Mouse (Mus musculus) hindbrain, embryonic 14.5 days (tissue): ENCODE measurements around the gene Myl12a. TPM values are rescaled to one million over a fixed set of nuclear protein-coding genes. Genes with fewer than 3 reads are reported as not detected.

Source experiments
- ATAC-seq: fragments of 200-750 bp; cut with Nextera tagmentation; 2 replicates; pipeline ENCODE4 v1.8.0; 2017; ENCODE audit warnings: moderate number of reproducible peaks, mild to moderate bottlenecking, moderate TSS enrichment, moderate library complexity; ENCODE audit not compliant: low FRiP score
- DNase-seq: peaks from one replicate; pipeline ENCODE4 v3.0.0-alpha.2; 2015; ENCODE audit warnings: low spot score
- H3K27ac ChIP-seq: fragments of 300-500 bp; sonication (generic); 2 replicates; pipeline ENCODE4 v1.5.1; 2014; ENCODE audit warnings: mild to moderate bottlenecking, moderate library complexity
- H3K27me3 ChIP-seq: fragments of 300-500 bp; sonication (generic); 2 replicates; pipeline ENCODE4 v1.6.1; 2014; ENCODE audit warnings: mild to moderate bottlenecking, low read length, mixed read lengths; ENCODE audit not compliant: control insufficient read depth, insufficient read depth
- H3K36me3 ChIP-seq: fragments of 300-500 bp; sonication (generic); replicated peaks from 2 replicates; pipeline ENCODE4 v1.6.1; 2014; ENCODE audit not compliant: control insufficient read depth, insufficient read depth
- H3K4me1 ChIP-seq: fragments of 300-500 bp; sonication (generic); replicated peaks from 2 replicates; pipeline ENCODE4 v1.6.1; 2014; ENCODE audit warnings: antibody characterized with exemption, low read length, mixed read lengths; ENCODE audit not compliant: control insufficient read depth, insufficient read depth
- H3K4me2 ChIP-seq: fragments of 300-500 bp; sonication (generic); replicated peaks from 2 replicates; pipeline ENCODE4 v1.6.1; 2014; ENCODE audit warnings: mild to moderate bottlenecking, moderate library complexity
- H3K4me3 ChIP-seq: fragments of 300-500 bp; sonication (generic); replicated peaks from 2 replicates; pipeline ENCODE4 v1.5.1; 2014; ENCODE audit warnings: mild to moderate bottlenecking, low read length
- H3K9ac ChIP-seq: fragments of 300-500 bp; sonication (generic); 2 replicates; pipeline ENCODE4 v1.6.1; 2014
- H3K9me3 ChIP-seq: fragments of 300-500 bp; sonication (generic); 2 replicates; pipeline ENCODE4 v1.6.1; 2016; ENCODE audit warnings: low read length; ENCODE audit not compliant: control insufficient read depth
- WGBS: fragments of 180-500 bp; shearing (Covaris S2); extraction: QIAGEN DNeasy Blood & Tissue Kit; methylation state at CpG from one replicate; pipeline ENCODE4 v1.1.7; 2014; 5-methylcytosine and 5-hydroxymethylcytosine counted together
- polyA plus RNA-seq: library from polyadenylated mRNA; unstranded; fragments of >200 nt; fragmentation: Nextera tagmentation; extraction: Ambion mirVana; gene quantifications from 2 replicates; pipeline ENCODE4 v1.2.1, GENCODE M21; 2014

Myl12a gene
- polyA plus RNA-seq, 1 experiment from 2014 or later: 119 TPM

DNA sequence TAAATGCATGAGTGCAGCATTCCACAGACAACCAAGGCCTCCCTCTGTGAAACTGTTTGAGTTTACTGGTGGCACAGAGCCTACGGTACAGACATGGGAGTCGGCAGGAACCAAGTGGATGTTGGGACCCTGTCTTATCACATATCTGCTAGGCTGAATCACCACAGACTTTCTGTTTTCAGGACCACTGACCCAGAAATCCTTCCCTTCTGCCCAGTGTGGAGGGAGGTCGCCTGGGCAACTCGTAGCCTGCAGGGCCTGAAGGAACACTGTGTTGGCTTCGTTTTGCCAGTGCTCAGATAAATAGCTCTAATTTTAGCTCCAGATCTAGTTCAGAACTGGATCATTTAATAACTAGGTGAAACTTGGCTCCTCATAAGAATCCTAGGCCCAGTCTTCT is 12.2 kb upstream of the Myl12a start:
- DNase-seq: no peak
- ATAC-seq: no peak
- Histone ChIP-seq H3K4me2 (no peak overlapping the region), H3K27me3 (no peaks in the 10 kb centered on the region), H3K27ac (no peak overlapping the region), H3K9ac (no peak overlapping the region), H3K36me3 (no peaks in the 10 kb centered on the region), H3K4me3 (no peak overlapping the region), H3K4me1 (no peaks in the 10 kb centered on the region), H3K9me3 (no peaks in the 10 kb centered on the region)
- WGBS: 21% methylated on average over 5 of the region's 5 CpGs

DNA sequence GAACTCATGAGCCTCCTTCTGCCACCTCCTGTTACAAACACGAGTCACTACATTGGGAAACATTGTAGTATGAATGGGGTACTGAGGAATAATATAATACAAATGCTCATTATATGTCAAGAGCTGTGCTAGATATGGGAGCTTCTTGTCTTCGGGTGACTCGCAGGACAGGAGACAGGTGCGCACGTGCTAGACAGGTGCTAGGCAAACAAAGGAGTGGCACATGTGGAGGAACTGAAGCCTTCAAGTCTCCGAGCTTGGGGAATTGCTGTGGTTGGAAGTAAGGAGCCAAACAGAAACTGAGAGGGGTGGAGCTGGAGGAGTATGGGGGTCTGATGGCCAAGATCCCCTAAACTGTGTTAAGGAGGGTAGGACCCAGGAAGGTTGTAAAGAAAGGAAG is 10.4 kb upstream of the Myl12a start:
- DNase-seq: no peak
- no peaks in the 10 kb centered on the region for H3K9me3 ChIP-seq
- H3K4me1 ChIP-seq: no peaks in the 10 kb centered on the region
- H3K36me3 ChIP-seq: no peaks in the 10 kb centered on the region
- 94% methylated on average over 6 of the region's 6 CpGs for WGBS
- H3K4me2 ChIP-seq: no peak overlapping the region
- no peak overlapping the region for H3K9ac ChIP-seq
- H3K27me3 ChIP-seq: no peaks in the 10 kb centered on the region
- no peak for ATAC-seq
- H3K4me3 ChIP-seq: no peak overlapping the region
- H3K27ac ChIP-seq: no peak overlapping the region

DNA sequence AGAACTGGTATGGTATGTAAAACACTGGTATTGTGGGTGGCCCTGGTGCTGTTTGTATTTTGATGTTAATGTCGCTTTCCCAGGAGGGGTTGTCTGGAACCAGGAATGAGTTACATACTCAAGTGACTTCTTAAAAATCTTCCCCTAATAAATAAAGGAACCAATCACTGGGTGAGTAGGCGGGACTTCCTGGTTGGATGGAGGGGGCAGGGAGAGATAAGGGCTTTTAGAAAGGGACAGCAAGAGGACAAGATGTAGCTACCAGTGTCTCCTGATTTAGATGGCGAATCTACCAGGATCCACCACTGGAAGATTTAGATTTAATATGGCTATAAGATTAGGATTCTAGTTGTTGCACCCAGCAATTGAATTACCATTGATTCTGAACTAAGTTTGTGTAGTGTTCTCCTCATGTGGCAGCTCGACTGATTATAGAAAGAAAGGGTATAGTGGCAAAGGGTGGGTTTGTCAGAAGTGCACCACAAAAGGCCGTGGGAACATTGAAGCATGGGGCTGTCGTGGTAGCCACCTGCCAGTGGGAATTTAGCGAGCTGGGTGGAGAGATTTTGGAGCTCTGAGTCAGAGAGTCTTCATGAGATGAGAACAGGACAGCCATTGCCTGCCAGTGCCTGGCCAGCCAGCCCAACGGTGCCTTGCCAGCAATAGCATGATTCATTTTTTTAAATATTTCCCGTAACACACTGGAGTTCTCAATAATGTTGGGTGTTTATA is 9.4 kb upstream of the Myl12a start:
- Histone ChIP-seq H3K9ac (no peak overlapping the region), H3K27me3 (no peaks in the 10 kb centered on the region), H3K4me1 (no peaks in the 10 kb centered on the region), H3K4me3 (no peak overlapping the region), H3K27ac (no peak overlapping the region), H3K36me3 (no peaks in the 10 kb centered on the region), H3K9me3 (no peaks in the 10 kb centered on the region), H3K4me2 (no peak overlapping the region)
- ATAC-seq (no peak), DNase-seq (no peak)
- 86% methylated on average over 9 of the region's 9 CpGs for whole genome bisulfite sequencing

DNA sequence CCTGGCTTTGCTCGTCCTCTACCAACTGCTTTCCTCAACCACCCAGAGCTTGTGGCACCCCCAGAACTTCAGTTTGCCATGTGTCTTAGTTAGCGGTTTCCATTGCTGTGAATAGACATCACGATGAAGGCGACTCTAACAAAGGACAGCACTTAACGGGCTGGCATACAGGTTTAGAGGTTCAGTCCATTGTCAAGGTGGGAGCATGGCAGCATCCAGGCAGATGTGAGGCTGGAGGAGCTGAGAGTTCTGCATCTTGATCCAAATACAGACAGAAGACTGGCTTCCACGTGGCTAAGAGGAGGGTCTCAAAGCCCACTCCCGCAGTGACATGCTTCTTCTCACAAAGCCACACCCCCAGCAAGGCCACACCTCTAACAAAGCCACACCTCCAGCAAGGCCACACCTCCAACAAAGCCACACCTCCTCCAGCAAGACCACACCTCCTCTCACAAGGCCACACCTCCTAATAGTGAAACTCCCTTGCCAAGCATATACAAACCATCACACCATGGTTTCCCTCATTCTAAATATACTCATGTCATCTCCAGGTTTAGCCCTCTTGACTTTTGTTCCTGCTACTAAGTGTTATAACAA is 8.1 kb upstream of the Myl12a start:
- Histone ChIP-seq H3K9me3 (no peaks in the 10 kb centered on the region), H3K4me2 (no peak overlapping the region), H3K4me1 (no peaks in the 10 kb centered on the region), H3K27me3 (no peaks in the 10 kb centered on the region), H3K36me3 (no peaks in the 10 kb centered on the region), H3K9ac (no peak overlapping the region), H3K4me3 (no peak overlapping the region), H3K27ac (no peak overlapping the region)
- WGBS: 63% methylated on average over 7 of the region's 7 CpGs
- ATAC-seq (no peak), DNase-seq (no peak)

- no peaks in the 10 kb centered on the region for H3K4me1 ChIP-seq
- H3K36me3 ChIP-seq: no peaks in the 10 kb centered on the region
- no peak for DNase-seq
- H3K27me3 ChIP-seq: no peaks in the 10 kb centered on the region
- H3K27ac ChIP-seq: no peak overlapping the region
- WGBS: 71% methylated on average over 1 of the region's 1 CpGs
- no peak overlapping the region for H3K9ac ChIP-seq
- H3K4me3 ChIP-seq: no peak overlapping the region
- H3K9me3 ChIP-seq: no peaks in the 10 kb centered on the region
- no peak overlapping the region for H3K4me2 ChIP-seq
- ATAC-seq: no peak
Measured at GRCm38 (mm10) chr17:71009751-71010150, 7.1 kb upstream of the Myl12a start.

DNA sequence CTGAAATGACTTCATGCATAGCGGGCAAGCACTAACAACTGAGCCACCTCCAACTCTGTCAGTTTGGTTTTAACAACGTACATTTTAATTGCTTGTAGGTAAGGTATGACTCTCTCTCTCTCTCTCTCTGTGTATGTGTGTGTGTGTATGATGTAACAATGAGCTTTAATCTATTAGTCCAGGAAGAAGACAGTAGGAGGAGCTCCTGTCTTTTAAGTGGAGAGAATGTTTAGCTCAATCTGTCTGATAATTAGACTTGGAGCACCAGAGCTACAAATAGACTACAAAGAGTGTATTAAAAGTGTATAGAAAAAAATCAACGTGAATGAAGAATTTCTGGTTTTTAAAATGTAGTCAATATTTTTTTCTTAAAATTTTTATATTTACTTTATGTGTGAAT is 6.0 kb upstream of the Myl12a start:
- Histone ChIP-seq H3K9me3 (no peaks in the 10 kb centered on the region), H3K9ac (no peak overlapping the region), H3K27ac (no peak overlapping the region), H3K4me1 (no peaks in the 10 kb centered on the region), H3K4me3 (no peak overlapping the region), H3K36me3 (no peaks in the 10 kb centered on the region), H3K4me2 (no peak overlapping the region), H3K27me3 (no peaks in the 10 kb centered on the region)
- DNase-seq: no peak
- ATAC-seq: no peak
- WGBS: 87% methylated on average over 3 of the region's 3 CpGs

DNA sequence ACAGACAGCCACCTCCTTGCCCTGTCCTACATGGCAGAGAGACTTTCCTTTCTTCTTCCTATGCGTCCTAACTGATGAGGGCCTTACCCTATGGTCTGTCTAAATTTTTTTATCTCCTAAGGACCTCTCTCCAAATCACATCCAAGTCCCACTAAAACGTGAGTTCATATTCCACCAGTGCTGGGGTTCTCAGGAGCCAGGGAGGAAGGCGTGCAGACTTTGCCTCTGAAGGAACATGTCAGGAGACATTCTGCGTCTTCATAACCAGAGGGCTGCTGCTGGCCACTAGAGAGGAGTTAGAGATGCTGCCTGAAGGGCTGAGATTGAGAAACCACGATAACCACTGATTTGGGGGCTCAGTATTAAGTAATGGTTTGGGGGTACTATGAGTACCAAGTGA is 4.3 kb upstream of the Myl12a start:
- H3K9ac ChIP-seq: no peak overlapping the region
- no peak overlapping the region for H3K27ac ChIP-seq

DNA sequence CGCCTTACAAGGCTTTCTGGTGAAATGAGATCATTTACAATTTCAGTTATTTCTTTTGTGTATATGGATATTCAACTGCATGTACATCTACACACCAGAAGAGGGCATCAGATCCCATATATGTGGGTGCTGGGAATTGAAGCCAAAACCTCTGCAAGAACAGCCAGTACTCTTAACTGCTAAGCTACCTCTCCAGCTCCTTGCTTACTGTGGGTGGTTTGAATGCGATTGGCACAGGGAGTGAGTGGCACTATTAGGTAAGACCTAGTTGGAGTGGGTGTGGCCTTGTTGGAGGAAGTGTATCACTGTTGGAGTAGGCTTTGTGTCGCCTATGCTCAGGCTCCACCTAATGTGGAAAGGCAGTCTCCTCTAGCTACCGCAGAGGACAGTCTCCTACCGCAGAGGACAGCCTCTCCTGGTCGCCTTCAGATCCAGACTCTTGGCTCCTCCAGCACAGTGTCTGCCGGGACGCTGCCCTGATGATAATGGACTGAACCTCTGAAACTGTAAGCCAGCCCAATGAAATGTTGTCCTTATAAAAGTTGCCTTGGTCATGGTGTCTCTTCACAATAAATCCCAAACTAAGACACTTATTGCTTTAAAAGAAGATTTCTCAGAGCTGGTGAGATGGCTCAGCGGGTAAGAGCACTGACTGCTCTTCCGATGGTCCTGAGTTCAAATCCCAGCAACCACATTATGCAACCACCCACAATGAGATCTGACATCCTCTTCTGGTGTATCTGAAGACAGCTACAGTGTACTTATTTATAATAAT is 1.7 kb upstream of the Myl12a start:
- DNase-seq (no peak), ATAC-seq (no peak)
- peaks cover 15% of the 10 kb centered on the region; the same call in 1 of the 2 replicates for H3K4me1 ChIP-seq
- H3K4me2 ChIP-seq: no peak overlapping the region
- H3K36me3 ChIP-seq: no peaks in the 10 kb centered on the region
- 95% methylated on average over 10 of the region's 10 CpGs for WGBS
- no peaks in the 10 kb centered on the region for H3K27me3 ChIP-seq
- no peak overlapping the region for H3K4me3 ChIP-seq
- no peak overlapping the region for H3K27ac ChIP-seq
- no peak overlapping the region for H3K9ac ChIP-seq
- no peaks in the 10 kb centered on the region for H3K9me3 ChIP-seq

More for the DNA sequence above, 4.3 kb upstream of the Myl12a start:
- H3K9me3 ChIP-seq: no peaks in the 10 kb centered on the region
- H3K4me2 ChIP-seq: no peak overlapping the region
- no peaks in the 10 kb centered on the region for H3K27me3 ChIP-seq
- 90% methylated on average over 5 of the region's 5 CpGs for WGBS
- H3K4me3 ChIP-seq: no peak overlapping the region
- DNase-seq (no peak), ATAC-seq (no peak)
- peaks cover 6% of the 10 kb centered on the region; the same call in 1 of the 2 replicates for H3K4me1 ChIP-seq
- no peaks in the 10 kb centered on the region for H3K36me3 ChIP-seq

DNA sequence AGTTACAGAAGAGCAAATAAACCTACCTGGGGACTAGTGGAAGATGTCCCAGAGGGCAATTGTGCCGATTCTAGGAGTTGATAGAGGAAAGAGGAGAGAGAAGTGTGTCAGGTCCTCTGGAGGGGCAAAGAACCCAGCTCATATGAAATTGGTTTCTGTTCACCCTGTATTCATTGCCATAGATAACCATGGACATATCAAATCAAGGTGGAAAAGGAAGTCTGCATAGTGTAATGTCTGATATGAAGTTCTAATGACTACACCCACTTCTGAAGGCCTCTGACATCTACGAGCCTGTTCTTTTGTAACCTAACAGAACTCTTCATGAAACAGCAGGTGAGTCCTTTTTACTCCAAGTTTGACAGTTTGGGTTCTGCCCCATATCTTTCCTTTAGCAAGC is 1.0 kb upstream of the Myl12a start:
- peaks cover 15% of the 10 kb centered on the region; the same call in 1 of the 2 replicates for H3K4me1 ChIP-seq
- no peaks in the 10 kb centered on the region for H3K27me3 ChIP-seq
- 91% methylated on average over 2 of the region's 2 CpGs for WGBS
- no peak overlapping the region; the same call in 1 of the 2 replicates for H3K27ac ChIP-seq
- no peak overlapping the region for H3K9ac ChIP-seq
- ATAC-seq (no peak), DNase-seq (no peak)
- no peaks in the 10 kb centered on the region for H3K36me3 ChIP-seq
- H3K4me3 ChIP-seq: no peak overlapping the region
- no peaks in the 10 kb centered on the region for H3K9me3 ChIP-seq
- no peak overlapping the region for H3K4me2 ChIP-seq
